Mouse (Mus musculus): ENCODE measurements around the gene Galnt18. TPM values are rescaled to one million over a fixed set of nuclear protein-coding genes. Genes with fewer than 3 reads are reported as not detected.

Galnt18 gene
- total RNA-seq, 2 experiments from 2014 or later, result not detected

DNA sequence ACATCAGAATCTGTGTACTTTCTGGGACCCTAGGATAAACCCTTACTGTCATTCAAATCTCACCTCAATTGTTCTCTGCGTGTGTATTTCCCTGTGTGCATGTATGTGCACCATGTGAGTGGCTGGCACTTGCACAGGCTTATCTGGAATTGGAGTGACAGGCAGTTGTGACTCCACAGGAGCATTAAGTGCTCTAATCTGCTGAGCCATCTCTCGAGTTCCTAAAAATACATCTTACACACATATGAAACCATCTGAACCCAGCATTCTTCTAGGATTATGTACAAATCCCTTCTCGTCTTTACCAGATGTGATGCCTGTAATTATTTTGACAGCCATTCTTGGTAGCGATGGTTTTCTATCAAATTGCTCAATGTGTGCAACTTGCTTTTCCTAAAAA lies 121.2 kb downstream of the Galnt18 start:
- ATAC-seq (replicated peaks; ENCODE audit: low FRiP score, poor library complexity, severe bottlenecking), result no peak

- no peak for ATAC-seq (replicated peaks; ENCODE audit: low FRiP score, poor library complexity, severe bottlenecking)
Measured at GRCm38 (mm10) chr7:111655002-111655401, 124.8 kb downstream of the Galnt18 start.

- ATAC-seq (replicated peaks; ENCODE audit: low FRiP score, poor library complexity, severe bottlenecking), result no peak
Measured at GRCm38 (mm10) chr7:111654526-111654925, 125.3 kb downstream of the Galnt18 start.

GRCm38 (mm10) chr7:111644362-111644761 lies 135.4 kb downstream of the Galnt18 start:
- ATAC-seq (replicated peaks; ENCODE audit: low FRiP score, poor library complexity, severe bottlenecking), result no peak

GRCm38 (mm10) chr7:111638899-111639298 lies 140.9 kb downstream of the Galnt18 start:
- no peak for ATAC-seq (replicated peaks; ENCODE audit: low FRiP score, poor library complexity, severe bottlenecking)

DNA sequence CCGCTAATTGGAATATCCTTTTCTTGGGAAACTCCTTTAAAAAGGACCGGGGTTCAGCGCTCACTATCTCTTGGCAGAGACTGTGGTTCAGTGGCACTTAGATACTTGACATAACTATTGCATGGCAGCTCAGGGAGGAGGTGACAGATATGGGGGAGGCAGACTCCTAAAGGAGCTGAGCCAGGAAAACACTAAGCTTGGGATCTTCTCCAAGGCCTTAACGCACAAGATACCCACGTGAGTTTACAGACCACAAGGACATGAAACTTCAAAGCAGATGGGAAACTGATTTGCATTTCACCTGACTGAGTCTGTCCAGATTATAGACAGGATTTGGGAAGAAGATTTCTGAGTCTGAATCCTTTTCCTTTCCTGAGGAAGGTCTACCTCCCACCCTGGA lies 141.3 kb downstream of the Galnt18 start:
- no peak for ATAC-seq (replicated peaks; ENCODE audit: low FRiP score, poor library complexity, severe bottlenecking)

DNA sequence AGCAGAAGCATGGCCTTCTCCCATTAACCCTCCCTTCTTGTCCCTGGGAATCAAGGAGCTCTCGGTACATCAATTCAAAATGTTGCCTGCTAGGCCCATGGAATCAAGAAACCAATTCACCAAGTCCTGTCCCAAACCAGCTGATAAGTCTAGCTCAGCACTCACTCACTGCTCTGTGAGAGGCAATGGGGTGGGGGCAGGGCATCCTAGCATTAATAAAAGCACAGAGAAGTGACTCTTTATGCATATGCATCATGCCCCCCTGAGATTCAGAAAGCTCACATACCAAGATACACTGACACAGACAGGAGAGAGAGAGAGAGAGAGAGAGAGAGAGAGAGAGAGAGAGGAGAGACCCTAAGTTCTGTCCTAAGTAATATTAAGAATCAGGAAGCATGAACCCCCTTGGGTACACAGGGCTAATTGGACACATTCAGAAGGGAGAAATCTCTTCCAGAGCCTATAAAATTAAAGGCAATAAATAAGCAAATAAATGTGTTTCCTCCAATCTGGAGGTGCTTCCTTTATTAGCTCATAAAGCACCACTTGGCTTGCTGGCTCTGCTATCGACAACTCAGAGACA lies 141.8 kb downstream of the Galnt18 start:
- no peak for ATAC-seq (replicated peaks; ENCODE audit: low FRiP score, poor library complexity, severe bottlenecking)

GRCm38 (mm10) chr7:111636503-111636902 lies 143.3 kb downstream of the Galnt18 start:
- ATAC-seq (replicated peaks; ENCODE audit: low FRiP score, poor library complexity, severe bottlenecking), result no peak

GRCm38 (mm10) chr7:111631265-111631664 lies 148.5 kb downstream of the Galnt18 start:
- no peak for ATAC-seq (replicated peaks; ENCODE audit: low FRiP score, poor library complexity, severe bottlenecking)

GRCm38 (mm10) chr7:111626232-111626631 lies 153.5 kb downstream of the Galnt18 start:
- no peak for ATAC-seq (replicated peaks; ENCODE audit: low FRiP score, poor library complexity, severe bottlenecking)

DNA sequence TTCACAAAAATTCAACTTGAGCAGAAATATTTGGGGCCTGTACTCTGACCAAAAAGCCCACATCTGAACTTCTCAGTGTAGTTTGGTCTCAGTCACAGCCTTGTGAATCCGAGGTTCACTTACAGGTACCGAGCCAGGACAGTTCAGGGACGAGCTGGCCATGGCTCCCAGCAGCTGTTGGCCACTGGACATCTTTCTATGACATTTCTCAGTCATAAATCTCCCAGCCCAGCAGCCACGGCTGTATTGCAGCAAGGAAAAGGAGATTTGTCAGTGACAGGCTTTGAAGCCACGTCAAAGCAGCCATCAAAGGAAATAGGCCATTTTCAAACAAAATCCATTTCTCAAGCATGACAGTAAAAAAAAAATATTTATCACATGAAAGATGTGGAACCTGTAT lies 154.0 kb downstream of the Galnt18 start:
- no peak for ATAC-seq (replicated peaks; ENCODE audit: low FRiP score, poor library complexity, severe bottlenecking)

- ATAC-seq (replicated peaks; ENCODE audit: low FRiP score, poor library complexity, severe bottlenecking), result no peak
Measured at GRCm38 (mm10) chr7:111616231-111616937, 163.4 kb downstream of the Galnt18 start.

- no peak for ATAC-seq (replicated peaks; ENCODE audit: low FRiP score, poor library complexity, severe bottlenecking)
Measured at GRCm38 (mm10) chr7:111614471-111614870, 165.3 kb downstream of the Galnt18 start.

GRCm38 (mm10) chr7:111607476-111607875 lies 172.3 kb downstream of the Galnt18 start:
- ATAC-seq (replicated peaks; ENCODE audit: low FRiP score, poor library complexity, severe bottlenecking), result no peak

GRCm38 (mm10) chr7:111606091-111606490 lies 173.7 kb downstream of the Galnt18 start:
- ATAC-seq (replicated peaks; ENCODE audit: low FRiP score, poor library complexity, severe bottlenecking), result no peak

DNA sequence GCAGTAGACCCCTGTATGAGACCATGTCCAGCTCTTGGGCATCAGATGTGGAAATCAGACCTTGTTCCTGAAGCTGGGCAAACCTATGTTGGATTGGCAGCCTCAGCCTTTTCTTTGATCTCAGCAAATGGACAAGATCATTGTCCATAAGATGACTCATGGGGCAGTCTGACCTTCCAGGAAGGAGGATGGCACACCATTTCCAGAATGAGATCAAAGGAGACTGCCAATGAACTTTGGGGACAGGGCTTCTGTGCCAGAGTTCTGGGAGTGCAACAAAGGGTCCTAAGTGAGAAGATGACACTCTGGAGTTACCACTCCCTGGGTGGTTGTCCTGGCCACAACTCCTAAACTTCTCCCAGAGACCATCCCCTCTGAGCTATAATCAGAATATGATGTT lies 174.1 kb downstream of the Galnt18 start:
- ATAC-seq (replicated peaks; ENCODE audit: low FRiP score, poor library complexity, severe bottlenecking), result no peak

GRCm38 (mm10) chr7:111604578-111605208 lies 175.1 kb downstream of the Galnt18 start:
- ATAC-seq (replicated peaks; ENCODE audit: low FRiP score, poor library complexity, severe bottlenecking), result no peak

GRCm38 (mm10) chr7:111603186-111603585 lies 176.6 kb downstream of the Galnt18 start:
- ATAC-seq (replicated peaks; ENCODE audit: low FRiP score, poor library complexity, severe bottlenecking), result no peak

DNA sequence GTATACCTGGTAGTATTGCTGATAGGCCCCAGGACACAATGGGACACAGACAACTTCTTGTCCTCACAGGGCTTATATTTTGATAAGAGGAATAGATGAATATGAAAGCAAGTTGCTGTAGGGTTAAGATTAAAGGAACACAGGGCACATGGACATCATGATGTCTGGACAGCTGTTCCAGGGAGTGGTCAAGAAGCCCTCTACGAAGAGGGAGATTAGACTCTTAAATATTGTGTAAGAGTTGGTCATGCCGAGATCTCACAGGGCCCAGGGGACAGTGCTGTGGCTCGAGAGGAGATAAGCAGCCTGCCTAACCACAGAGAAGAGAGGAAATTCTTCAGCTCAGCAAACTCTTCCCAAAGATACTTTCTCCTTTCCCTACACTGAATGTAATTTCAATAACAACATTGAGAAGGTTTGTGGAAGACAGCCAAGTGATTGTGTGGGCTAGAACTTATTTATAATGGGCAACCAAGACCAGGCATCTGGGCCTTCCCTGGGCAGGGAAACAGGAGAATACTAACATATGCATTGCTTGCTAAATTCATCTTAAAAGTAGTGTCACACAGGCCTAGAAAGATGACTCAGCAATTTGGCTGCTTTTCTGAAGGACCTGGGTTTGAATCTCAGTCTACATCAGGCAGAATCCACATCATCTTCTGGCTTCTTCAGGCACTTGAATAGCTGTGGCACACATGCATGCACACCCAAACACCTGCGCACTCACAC lies 178.3 kb downstream of the Galnt18 start:
- ATAC-seq (replicated peaks; ENCODE audit: low FRiP score, poor library complexity, severe bottlenecking), result no peak

DNA sequence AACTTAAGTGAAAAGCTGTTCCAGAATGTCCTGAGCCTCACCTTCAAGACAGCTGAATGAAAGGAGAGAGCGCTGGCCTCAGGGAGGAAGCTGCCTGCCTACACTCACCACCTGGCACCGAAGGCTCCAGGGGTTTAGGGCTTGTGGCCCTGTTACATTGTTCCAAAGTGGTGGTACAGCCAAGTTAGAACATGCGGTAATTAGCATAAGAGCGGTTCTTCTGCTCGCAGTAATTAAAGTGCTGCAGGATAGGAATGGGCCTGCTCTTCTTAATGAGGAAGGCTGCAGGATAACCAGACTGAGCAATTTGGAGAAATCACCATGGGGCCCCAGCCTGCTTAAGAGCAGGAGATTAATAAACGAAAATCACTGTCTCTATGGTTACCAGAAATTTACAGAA lies 179.0 kb downstream of the Galnt18 start:
- ATAC-seq (replicated peaks; ENCODE audit: low FRiP score, poor library complexity, severe bottlenecking), result no peak

DNA sequence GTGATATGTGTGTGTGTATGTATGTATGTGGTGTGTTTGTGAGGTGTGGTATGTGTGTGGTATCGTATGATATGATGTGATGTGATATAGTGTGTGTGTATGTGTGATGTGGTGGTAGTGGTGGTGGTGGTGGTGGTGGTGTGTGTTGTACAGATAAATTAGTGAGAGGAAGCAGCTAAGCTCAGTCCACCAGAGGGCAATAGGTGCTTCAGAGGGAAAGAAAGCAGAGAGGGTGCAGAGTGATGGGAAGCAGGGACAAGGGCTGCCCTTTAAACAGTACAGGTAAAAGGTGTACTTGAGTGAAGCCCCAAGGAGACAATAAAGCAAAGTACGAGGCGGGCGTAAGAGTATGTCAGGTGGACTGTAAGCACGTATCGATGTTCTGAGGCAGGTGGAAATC lies 186.1 kb downstream of the Galnt18 start:
- no peak for ATAC-seq (replicated peaks; ENCODE audit: low FRiP score, poor library complexity, severe bottlenecking)
